Mouse (Mus musculus): ENCODE data around the gene Mmp10.
A peak's percentile ranks its signal among the peaks of the same experiment; 100 is the strongest.

The Mmp10 gene

GRCm38 (mm10) chr9:7502051-7502450 is at the start of gene Mmp10:
Gene Mmp10, plus strand, starts transcription at chr9:7502352.
- no peak for DNase-seq

GRCm38 (mm10) chr9:7453302-7453701 is 48.9 kb upstream of the Mmp10 start:
- no peak for DNase-seq

- DNase-seq: no peak
These were observed 31.9 kb upstream of the Mmp10 start for GRCm38 (mm10) chr9:7470262-7470661.

GRCm38 (mm10) chr9:7483684-7484394 is 18.3 kb upstream of the Mmp10 start:
- no peak for DNase-seq

- DNase-seq: no peak
These were observed 1.0 kb upstream of the Mmp10 start for GRCm38 (mm10) chr9:7501138-7501537.

GRCm38 (mm10) chr9:7507321-7507876 is 5.2 kb downstream of the Mmp10 start:
- DNase-seq: no peak

GRCm38 (mm10) chr9:7509619-7510233 is 7.6 kb downstream of the Mmp10 start:
- no peak for DNase-seq

GRCm38 (mm10) chr9:7517944-7518571 is 15.9 kb downstream of the Mmp10 start:
- no peak for DNase-seq

GRCm38 (mm10) chr9:7526255-7526940 is 24.2 kb downstream of the Mmp10 start:
- no peak for DNase-seq

GRCm38 (mm10) chr9:7542763-7543162 is 40.6 kb downstream of the Mmp10 start:
- no peak for DNase-seq

GRCm38 (mm10) chr9:7544923-7545457 is 42.8 kb downstream of the Mmp10 start:
- no peak for DNase-seq

- DNase-seq: no peak
These were observed 43.3 kb downstream of the Mmp10 start for GRCm38 (mm10) chr9:7545471-7545870.

GRCm38 (mm10) chr9:7545920-7546319 is 43.8 kb downstream of the Mmp10 start:
- no peak for DNase-seq

GRCm38 (mm10) chr9:7551943-7552342 is 49.8 kb downstream of the Mmp10 start:
- DNase-seq: no peak

- no peak for DNase-seq
These were observed 51.4 kb downstream of the Mmp10 start for GRCm38 (mm10) chr9:7553536-7553935.

- peak; percentile 27 for DNase-seq
These were observed 52.2 kb downstream of the Mmp10 start for GRCm38 (mm10) chr9:7554382-7554781.

GRCm38 (mm10) chr9:7558221-7559017 is 56.3 kb downstream of the Mmp10 start, which contains the start of gene Mmp8:
Gene Mmp8, plus strand, starts transcription at chr9:7558456.
- no peak for DNase-seq
